ENCODE assay signal across 14 mouse cellular contexts in genomic region chr10:69852366-69853091, GRCm38 (mm10).
DNase-seq lines count a peak whose midpoint lies in the region; ATAC-seq and TF ChIP-seq lines count a peak whose summit lies in the region.
"Had no signal": no experiment of that assay in that cellular context is flagged by ENCODE, and none has a peak within 500 bp of the region (broad histone marks: within the 10 kb centered on the region; RNA-seq: fewer than 3 reads in every experiment).

No protein-coding gene starts in this region.

- no peaks in the 10 kb centered on the region for H3K36me3 ChIP-seq in hindbrain, postnatal 0 days (ENCODE audit: insufficient read depth, low read length)
- H3K36me3 ChIP-seq in hindbrain, embryonic 12.5 days: peaks cover 9% of the 10 kb centered on the region; the same call in 1 of the 2 replicates

- ATAC-seq in hindbrain, postnatal 0 days: no peak
- no peak for ATAC-seq in hindbrain, embryonic 12.5 days (ENCODE audit: low FRiP score)
- peak; percentile 45 for ATAC-seq in common myeloid progenitor, adult 5-6 weeks (replicated peaks; ENCODE audit: low read depth, poor library complexity, severe bottlenecking)
- ATAC-seq: forebrain, embryonic 15.5 days had no signal

- H3K4me2 ChIP-seq in hindbrain, postnatal 0 days (ENCODE audit: low read depth, low read length): no peak overlapping the region
- H3K4me2 ChIP-seq in hindbrain, embryonic 12.5 days (replicated peaks): no peak overlapping the region
- H3K4me2 ChIP-seq: forebrain, embryonic 15.5 days; heart, embryonic 13.5 days; neural tube, embryonic 13.5 days had no signal

- H3K4me3 ChIP-seq in hindbrain, postnatal 0 days (ENCODE audit: low read length): no peak overlapping the region
- H3K4me3 ChIP-seq in hindbrain, embryonic 12.5 days: no peak overlapping the region
- H3K4me3 ChIP-seq: forebrain, embryonic 15.5 days; heart, embryonic 13.5 days; neural tube, embryonic 13.5 days had no signal

- H3K9ac ChIP-seq in hindbrain, postnatal 0 days (replicated peaks; ENCODE audit: low read length): no peak overlapping the region
- no peak overlapping the region for H3K9ac ChIP-seq in hindbrain, embryonic 12.5 days
- H3K9ac ChIP-seq: forebrain, embryonic 15.5 days; heart, embryonic 13.5 days; neural tube, embryonic 13.5 days had no signal

- H3K4me1 ChIP-seq in hindbrain, postnatal 0 days (ENCODE audit: insufficient read depth, low read length): no peaks in the 10 kb centered on the region
- H3K4me1 ChIP-seq in hindbrain, embryonic 12.5 days: no peaks in the 10 kb centered on the region
- H3K4me1 ChIP-seq: forebrain, embryonic 15.5 days; heart, embryonic 13.5 days had no signal

- no peaks in the 10 kb centered on the region for H3K27me3 ChIP-seq in hindbrain, postnatal 0 days (ENCODE audit: insufficient read depth, low read length)
- H3K27me3 ChIP-seq in hindbrain, embryonic 12.5 days: no peaks in the 10 kb centered on the region
- H3K27me3 ChIP-seq: forebrain, embryonic 15.5 days; heart, embryonic 13.5 days; neural tube, embryonic 13.5 days had no signal

- H3K9me3 ChIP-seq in hindbrain, postnatal 0 days (ENCODE audit: low read length): no peaks in the 10 kb centered on the region
- H3K9me3 ChIP-seq in hindbrain, embryonic 12.5 days (replicated peaks): no peaks in the 10 kb centered on the region
- H3K9me3 ChIP-seq: forebrain, embryonic 15.5 days; heart, embryonic 13.5 days; neural tube, embryonic 13.5 days had no signal

- no peak for DNase-seq in hindbrain, postnatal 0 days (ENCODE audit: low spot score)
- DNase-seq in 3134 (ENCODE audit: extremely low read depth, insufficient read length, low spot score) (peak; percentile 26), 416B (ENCODE audit: low read depth) (peak; percentile 50)
- DNase-seq in right cerebral cortex, postnatal 4 days: no peak
- DNase-seq in adrenal gland, adult (ENCODE audit: inconsistent age in 2 of 2, low spot score in 1 of 2): no peak
- DNase-seq: adrenal gland, adult 8-10 months; kidney, adult 11 months; layer of hippocampus, postnatal 36 days; lung, postnatal 36 days had no signal

- TF ChIP-seq CTCF in hindbrain, postnatal 0 days (IDR thresholded peaks at IDR 0.05; ENCODE audit: low read depth): peak; percentile 52

- 60% methylated on average over 5 of the region's 5 CpGs for WGBS in hindbrain, postnatal 0 days
- WGBS in hindbrain, embryonic 12.5 days: 66% methylated on average over 5 of the region's 5 CpGs

- H3K27ac ChIP-seq in hindbrain, postnatal 0 days: no peak overlapping the region
- no peak overlapping the region for H3K27ac ChIP-seq in hindbrain, embryonic 12.5 days
- H3K27ac ChIP-seq: forebrain, embryonic 15.5 days; heart, embryonic 13.5 days; neural tube, embryonic 13.5 days had no signal

Comparison
In these comparisons a context has a peak if more than half of its experiments do, and no peak if none do; other contexts are left out.
1. DNase-seq: peak in 3134 (single experiment) and 416B (single experiment); none in hindbrain, postnatal 0 days (single experiment), right cerebral cortex, postnatal 4 days (single experiment) and adrenal gland, adult (0 of 2).